12 mouse cellular contexts compared by ENCODE assay signal in the genomic region with DNA sequence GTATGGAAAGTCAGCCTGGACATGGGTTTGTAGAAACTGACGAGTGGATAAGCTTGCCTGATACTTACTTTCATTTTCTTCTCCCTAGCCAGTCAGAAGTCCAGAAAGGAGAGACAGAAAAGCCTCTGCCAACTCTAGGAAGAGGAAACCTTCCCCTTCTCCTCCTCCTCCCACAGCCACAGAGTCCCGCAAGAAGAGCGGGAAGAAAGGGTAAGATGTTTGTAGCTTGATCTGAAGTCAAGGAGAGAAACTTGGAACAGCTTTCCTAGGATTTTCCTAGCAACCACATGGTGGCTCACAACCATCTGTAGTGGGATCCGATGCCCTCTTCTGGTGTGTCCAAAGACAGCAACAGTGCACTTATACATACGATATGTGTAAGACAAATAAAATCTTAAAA. TPM values are rescaled to one million over a fixed set of nuclear protein-coding genes. Genes with fewer than 3 reads are reported as not detected.
A peak's percentile ranks its signal among the peaks of the same experiment; 100 is the strongest.
DNase-seq lines count a peak whose midpoint lies in the region; ATAC-seq and TF ChIP-seq lines count a peak whose summit lies in the region.
"Had no signal": no experiment of that assay in that cellular context is flagged by ENCODE, and none has a peak within 500 bp of the region (broad histone marks: within the 10 kb centered on the region; RNA-seq: fewer than 3 reads in every experiment).

No protein-coding gene starts in this region.

- H3K4me3 ChIP-seq in forebrain, embryonic 14.5 days (ENCODE audit: low read depth, low read length) = no peak overlapping the region
- no peak overlapping the region for H3K4me3 ChIP-seq in forebrain, embryonic 15.5 days
- H3K4me3 ChIP-seq in layer of hippocampus, adult 2 months = peak overlapping the region; percentile 27; the same call in 1 of the 2 replicates
- H3K4me3 ChIP-seq: forebrain, embryonic 13.5 days; limb, embryonic 15.5 days had no signal

- H3K4me2 ChIP-seq in forebrain, embryonic 14.5 days (ENCODE audit: low read length) = no peak overlapping the region
- no peak overlapping the region for H3K4me2 ChIP-seq in forebrain, embryonic 15.5 days (replicated peaks)
- H3K4me2 ChIP-seq: forebrain, embryonic 13.5 days; limb, embryonic 15.5 days had no signal

- peak; percentile 3 for DNase-seq in forebrain, embryonic 14.5 days (ENCODE audit: low spot score)
- DNase-seq in layer of hippocampus, adult 2 months (ENCODE audit: low spot score in 2 of 2) = peak in 1 of 2 experiments; percentile 27
- DNase-seq in layer of hippocampus, postnatal 25 days (ENCODE audit: extremely low spot score in 1 of 2, low spot score in 1 of 2) = no peak
- DNase-seq in Patski (ENCODE audit: low read depth, low spot score) = no peak
- DNase-seq in left cerebral cortex, postnatal 25 days (ENCODE audit: low spot score in 2 of 2) = peak; percentile 5 to 55
- no peak for DNase-seq in urinary bladder, postnatal 14 days (ENCODE audit: low spot score)
- no peak for DNase-seq in urinary bladder, postnatal 4 days (ENCODE audit: low spot score in 2 of 2)
- DNase-seq: embryo, embryonic 11 days; lung, postnatal 36 days had no signal

- no peak for ATAC-seq in forebrain, embryonic 14.5 days
- ATAC-seq in forebrain, embryonic 15.5 days (replicated peaks) = no peak
- no peak for ATAC-seq in Patski
- ATAC-seq: forebrain, embryonic 13.5 days had no signal

- no peaks in the 10 kb centered on the region for H3K27me3 ChIP-seq in forebrain, embryonic 14.5 days (replicated peaks; ENCODE audit: control insufficient read depth, insufficient read depth, low read length)
- no peaks in the 10 kb centered on the region for H3K27me3 ChIP-seq in forebrain, embryonic 15.5 days
- H3K27me3 ChIP-seq in Patski = no peaks in the 10 kb centered on the region
- H3K27me3 ChIP-seq: forebrain, embryonic 13.5 days; limb, embryonic 15.5 days had no signal

- no peaks in the 10 kb centered on the region for H3K9me3 ChIP-seq in forebrain, embryonic 14.5 days (replicated peaks; ENCODE audit: control insufficient read depth, low read length)
- no peaks in the 10 kb centered on the region for H3K9me3 ChIP-seq in forebrain, embryonic 15.5 days
- H3K9me3 ChIP-seq: forebrain, embryonic 13.5 days; limb, embryonic 15.5 days had no signal

- H3K4me1 ChIP-seq in forebrain, embryonic 14.5 days (ENCODE audit: control insufficient read depth, insufficient read depth, low read length) = no peaks in the 10 kb centered on the region
- H3K4me1 ChIP-seq in forebrain, embryonic 15.5 days = no peaks in the 10 kb centered on the region
- H3K4me1 ChIP-seq: forebrain, embryonic 13.5 days; limb, embryonic 15.5 days had no signal

- intact Hi-C loops in left cerebral cortex, postnatal 25 days (cut with DNase I) = loop anchor here (5.0 kb wide), 1 partner anchor 126 kb away; no protein-coding TSS in a partner anchor

- TF ChIP-seq CTCF in layer of hippocampus, adult 2 months (conservative IDR thresholded peaks at IDR 0.05) = peak; percentile 67
- peak; percentile 36 for TF ChIP-seq CTCF in Patski (IDR thresholded peaks at IDR 0.05)

- H3K27ac ChIP-seq in forebrain, embryonic 14.5 days (ENCODE audit: low read depth, low read length) = no peak overlapping the region
- no peak overlapping the region for H3K27ac ChIP-seq in forebrain, embryonic 15.5 days (replicated peaks)
- peak overlapping the region; percentile 58; the same call in 1 of the 2 replicates for H3K27ac ChIP-seq in layer of hippocampus, adult 2 months
- H3K27ac ChIP-seq: forebrain, embryonic 13.5 days; limb, embryonic 15.5 days had no signal

- POLR2A ChIA-PET in Patski (lab: Charles Lee) = interaction anchor here (0.6 kb wide), 1 partner anchor 1189 kb away, joined by 4 read pairs; no protein-coding TSS in a partner anchor

- in situ Hi-C loops in Patski (cut with MboI; ENCODE audit: low pct_unique_long_range_greater_than_20kb) = no loop called here

- CTCF ChIA-PET in Patski (lab: Charles Lee) = interaction anchor here (0.7 to 1.6 kb wide), 2 partner anchors 10 to 70 kb away, joined by 3 read pairs; no protein-coding TSS in a partner anchor

- H3K9ac ChIP-seq in forebrain, embryonic 14.5 days (ENCODE audit: low read length) = no peak overlapping the region
- H3K9ac ChIP-seq in forebrain, embryonic 15.5 days (replicated peaks) = no peak overlapping the region
- H3K9ac ChIP-seq: forebrain, embryonic 13.5 days; limb, embryonic 15.5 days had no signal

- peaks cover 83% of the 10 kb centered on the region for H3K36me3 ChIP-seq in forebrain, embryonic 14.5 days (ENCODE audit: control insufficient read depth, insufficient read depth, low read length)
- H3K36me3 ChIP-seq in forebrain, embryonic 15.5 days = peaks cover 74% of the 10 kb centered on the region

- WGBS in forebrain, embryonic 14.5 days = 87% methylated on average over 5 of the region's 5 CpGs
- 90% methylated on average over 5 of the region's 5 CpGs for WGBS in forebrain, embryonic 15.5 days

RNA-seq across cellular contexts. Expression of a gene that starts 53.2 kb away (rescaled TPM):
- 163 and 189 TPM in 2 replicates for polyA plus RNA-seq in forebrain, embryonic 14.5 days (2014; fragmentation: Nextera tagmentation; extraction: Ambion mirVana)
- polyA plus RNA-seq in forebrain, embryonic 15.5 days (2015; fragmentation: Nextera tagmentation; extraction: Ambion mirVana) = 211 and 214 TPM in 2 replicates
- total RNA-seq in layer of hippocampus, adult 2 months (2021) = 100 to 1,000 TPM; 158 to 163 TPM
- total RNA-seq in layer of hippocampus, postnatal 25 days (2021) = 100 to 1,000 TPM; 161 to 170 TPM
- polyA plus RNA-seq in Patski (2021) = 120 TPM
- 100 to 1,000 TPM; 153 to 164 TPM for total RNA-seq in left cerebral cortex, postnatal 25 days (2021)

RNA-seq across cellular contexts. Expression of a gene that starts 53.4 kb away (rescaled TPM):
- 120 and 149 TPM in 2 replicates for polyA plus RNA-seq in forebrain, embryonic 14.5 days (2014; fragmentation: Nextera tagmentation; extraction: Ambion mirVana)
- 154 and 156 TPM in 2 replicates for polyA plus RNA-seq in forebrain, embryonic 15.5 days (2015; fragmentation: Nextera tagmentation; extraction: Ambion mirVana)
- total RNA-seq in layer of hippocampus, adult 2 months (2021) = 10 to 100 TPM; 59.7 to 60.3 TPM
- total RNA-seq in layer of hippocampus, postnatal 25 days (2021) = 10 to 100 TPM; 54.6 to 65.9 TPM
- polyA plus RNA-seq in Patski (2021) = 65.4 TPM
- total RNA-seq in left cerebral cortex, postnatal 25 days (2021) = 10 to 100 TPM; 71.5 to 75.7 TPM

Comparison
In these comparisons a context has a peak if more than half of its experiments do, and no peak if none do; other contexts are left out.
1. DNase-seq: peak in forebrain, embryonic 14.5 days (single experiment) and left cerebral cortex, postnatal 25 days (2 of 2); none in layer of hippocampus, postnatal 25 days (0 of 2), Patski (single experiment), urinary bladder, postnatal 14 days (single experiment) and urinary bladder, postnatal 4 days (0 of 2).